Mouse (Mus musculus): ENCODE measurements around the gene Gm20604.
A peak's percentile ranks its signal among the peaks of the same experiment; 100 is the strongest.

Gm20604 gene

DNA sequence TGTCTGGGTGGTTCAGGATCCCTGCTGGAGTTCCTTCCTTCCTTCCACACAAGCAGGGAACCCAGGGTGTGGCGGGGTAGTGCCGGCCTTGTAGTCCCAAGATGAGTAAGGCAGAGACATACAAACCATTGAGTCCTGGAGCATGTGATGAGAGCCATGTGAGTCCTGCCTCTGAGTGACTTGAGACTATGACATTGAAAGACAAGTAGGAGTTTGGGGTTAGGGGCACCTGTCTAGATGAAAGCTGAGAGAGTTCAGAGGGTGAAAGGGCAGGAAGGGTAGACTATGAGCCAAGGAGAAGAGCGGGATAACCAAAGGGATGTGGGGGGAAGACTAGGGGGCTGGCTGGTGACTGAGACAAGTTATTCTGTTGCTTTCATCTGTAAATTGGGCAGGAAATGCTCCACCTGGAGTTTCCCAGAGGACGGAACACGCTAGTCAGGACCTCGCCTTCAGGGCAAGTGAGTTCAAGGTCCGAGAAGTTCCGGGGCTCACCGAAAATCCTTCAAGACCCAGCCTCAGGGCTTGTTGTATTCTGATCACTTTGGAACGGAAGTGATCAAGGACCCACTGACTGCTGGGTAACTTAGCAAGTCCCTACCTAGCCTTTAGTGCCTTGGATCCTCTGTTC is 51.5 kb downstream of the Gm20604 start:
- no peak for DNase-seq (ENCODE audit: inconsistent ontology term)

DNA sequence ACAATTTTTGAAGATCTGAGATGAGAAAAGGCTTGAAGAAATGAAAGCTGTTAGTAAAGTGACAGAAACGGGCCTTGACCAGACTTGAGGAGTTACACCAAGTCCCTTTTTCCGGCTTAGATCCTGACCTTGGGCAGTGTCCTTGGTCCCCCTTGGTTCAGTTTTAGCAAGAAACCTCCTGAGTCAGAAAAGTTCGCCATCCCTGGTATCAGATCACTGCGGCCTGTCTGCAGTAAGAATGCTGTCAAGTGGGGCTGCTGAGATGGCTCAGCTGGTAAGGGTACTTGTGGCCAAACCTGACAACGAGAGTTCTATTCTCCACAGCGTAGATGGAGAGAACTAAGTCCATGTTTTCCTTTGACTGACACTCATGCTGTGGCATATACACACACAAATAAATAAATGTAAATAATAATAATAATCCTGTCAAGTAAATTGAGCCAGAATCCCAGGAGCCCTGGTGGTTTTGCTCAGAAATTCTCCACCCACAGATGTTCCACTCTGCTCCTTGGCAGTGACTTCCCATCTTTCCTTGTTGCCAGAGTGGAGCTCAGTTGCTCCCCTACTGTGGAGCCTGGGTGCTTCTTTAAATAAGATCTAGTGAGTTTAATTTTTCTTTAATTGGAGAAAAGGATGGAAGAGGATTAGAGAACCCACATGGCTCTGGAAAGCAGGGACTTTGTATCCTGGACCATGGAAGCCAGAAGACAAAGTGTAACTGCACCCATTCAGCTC is 52.4 kb downstream of the Gm20604 start:
- DNase-seq (ENCODE audit: inconsistent ontology term) = no peak

DNA sequence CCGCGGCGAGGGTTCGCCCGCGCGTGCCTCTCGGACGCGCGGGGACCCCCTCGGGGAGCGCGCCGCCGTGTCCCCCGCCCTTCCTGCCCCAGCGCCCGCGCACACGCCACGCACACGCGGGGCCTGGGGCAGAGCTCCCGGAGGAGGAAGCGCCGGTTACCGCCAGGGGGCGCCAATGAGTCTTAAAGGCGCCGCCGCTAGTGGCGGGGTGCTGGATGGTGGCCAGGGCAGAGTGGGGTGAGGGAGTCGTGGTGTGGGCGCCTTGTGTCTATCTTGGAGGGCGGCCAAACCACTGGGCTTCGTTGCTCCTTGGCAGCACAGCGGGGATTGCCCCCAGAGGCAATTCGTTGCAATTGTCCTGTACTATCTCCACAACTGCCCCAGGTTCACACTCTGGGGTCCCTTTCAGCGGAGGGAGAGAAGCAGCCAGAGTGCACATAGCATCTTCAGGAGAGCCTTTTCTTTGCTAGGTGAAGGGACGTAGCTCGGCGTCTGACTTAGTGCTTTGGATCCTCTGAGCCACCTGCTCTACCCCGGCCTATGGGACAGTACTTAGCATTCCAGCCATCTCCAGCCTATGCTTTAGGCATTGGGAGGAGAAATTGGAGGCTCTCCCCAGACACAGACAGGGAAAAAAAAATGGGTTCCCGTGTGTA is 53.1 kb downstream of the Gm20604 start:
- peak; percentile 88 for DNase-seq (ENCODE audit: inconsistent ontology term)

DNA sequence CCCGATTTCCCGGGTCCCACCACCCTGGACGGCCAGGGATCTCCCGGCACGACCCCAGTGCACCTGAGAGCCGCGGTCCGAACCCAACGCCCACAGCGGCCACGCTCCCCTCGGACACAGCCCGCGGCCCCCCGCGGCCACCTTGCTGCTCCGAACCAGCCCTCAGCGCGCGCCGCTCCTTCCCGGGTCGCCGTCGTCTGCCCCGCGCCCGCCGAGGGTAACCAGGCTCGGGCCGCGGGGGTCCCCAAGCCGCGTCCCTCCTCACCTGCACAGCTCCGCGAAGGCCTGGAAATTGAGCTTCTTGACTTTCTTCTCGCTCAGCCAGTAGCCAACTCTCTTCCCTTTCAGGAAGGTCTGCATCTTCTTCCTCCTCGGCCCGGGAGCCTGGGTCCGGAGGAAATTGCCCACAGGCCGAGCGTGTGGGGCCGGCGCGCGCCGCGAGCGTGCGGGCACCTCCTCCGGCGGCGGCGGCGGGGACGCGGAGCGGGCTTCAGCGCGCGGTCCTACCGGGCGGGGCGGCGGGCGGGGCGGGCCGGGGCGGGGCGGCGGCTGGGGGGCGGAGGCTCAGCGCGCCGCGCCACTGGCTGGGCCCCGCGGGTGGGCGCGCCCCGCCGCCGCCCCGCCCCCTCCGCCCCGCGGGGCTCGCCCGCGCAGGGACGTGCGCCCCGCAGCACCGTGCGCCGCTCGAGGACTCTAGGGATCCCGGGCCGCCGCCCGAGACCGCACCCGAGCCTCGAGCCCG is 53.8 kb downstream of the Gm20604 start, which contains the start of gene Itpk1:
Gene Itpk1, minus strand, starts transcription at position 474 of the 742 bp plus-strand sequence.
- DNase-seq (ENCODE audit: inconsistent ontology term) = peak; percentile 74

DNA sequence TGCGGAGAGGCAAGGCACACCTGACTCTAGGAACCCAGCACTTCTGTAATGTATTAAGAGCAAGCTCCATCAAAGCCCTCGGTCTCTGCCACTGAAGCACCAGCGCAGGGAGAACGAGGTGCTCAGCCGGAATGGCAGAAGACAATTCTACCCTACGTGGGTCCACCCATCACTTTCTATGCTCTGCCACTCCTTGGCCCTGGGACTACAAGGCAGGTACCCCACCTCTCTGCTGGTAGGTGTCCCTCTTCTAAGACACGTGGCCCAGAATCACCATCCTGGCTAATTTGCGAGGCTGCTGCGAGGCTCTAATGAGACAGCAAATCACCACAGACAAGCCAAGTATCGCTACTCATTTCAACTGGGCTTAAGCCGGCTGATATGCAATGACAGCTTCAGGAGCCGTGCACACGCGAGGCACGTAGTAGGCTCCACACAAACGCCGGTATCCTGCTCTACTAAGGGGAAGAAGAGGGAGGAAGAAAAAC is 54.5 kb downstream of the Gm20604 start:
- no peak for DNase-seq (ENCODE audit: inconsistent ontology term)

DNA sequence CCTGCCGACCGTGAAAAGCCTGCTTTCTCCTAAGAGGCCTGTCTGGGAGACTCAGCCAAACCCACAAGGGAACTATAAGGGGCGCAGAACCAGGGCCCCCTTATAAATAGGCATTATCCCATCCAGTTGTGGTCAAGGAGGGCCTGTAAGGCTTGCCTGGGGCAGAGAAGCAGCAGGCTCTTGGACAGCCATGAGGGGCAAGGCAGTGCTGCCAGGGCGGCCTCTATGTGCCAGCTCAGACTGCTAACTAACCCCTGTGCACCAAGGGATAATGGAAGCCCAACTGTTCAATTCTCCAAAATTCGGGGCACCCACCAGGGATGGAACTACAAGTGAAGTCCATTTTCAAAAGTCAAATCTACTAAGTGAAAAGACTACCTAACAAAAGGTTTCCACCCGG is 55.0 kb downstream of the Gm20604 start:
- peak; percentile 41 for DNase-seq (ENCODE audit: inconsistent ontology term)

DNA sequence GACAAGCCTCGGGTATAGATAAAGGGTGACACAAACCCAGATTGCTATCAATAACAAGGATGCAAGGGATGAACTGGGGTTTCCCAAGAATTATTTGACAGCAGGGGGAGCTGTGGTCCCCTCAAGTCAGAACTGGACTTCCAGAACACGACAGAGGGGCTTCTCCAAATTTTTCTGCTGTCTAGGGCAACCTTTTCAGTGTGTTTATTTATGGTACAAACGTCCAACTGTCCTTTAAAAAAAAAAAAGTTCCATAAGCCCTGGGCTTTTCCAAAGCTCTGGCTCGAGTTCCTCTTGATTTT is 55.4 kb downstream of the Gm20604 start:
- peak; percentile 47 for DNase-seq (ENCODE audit: inconsistent ontology term)

DNA sequence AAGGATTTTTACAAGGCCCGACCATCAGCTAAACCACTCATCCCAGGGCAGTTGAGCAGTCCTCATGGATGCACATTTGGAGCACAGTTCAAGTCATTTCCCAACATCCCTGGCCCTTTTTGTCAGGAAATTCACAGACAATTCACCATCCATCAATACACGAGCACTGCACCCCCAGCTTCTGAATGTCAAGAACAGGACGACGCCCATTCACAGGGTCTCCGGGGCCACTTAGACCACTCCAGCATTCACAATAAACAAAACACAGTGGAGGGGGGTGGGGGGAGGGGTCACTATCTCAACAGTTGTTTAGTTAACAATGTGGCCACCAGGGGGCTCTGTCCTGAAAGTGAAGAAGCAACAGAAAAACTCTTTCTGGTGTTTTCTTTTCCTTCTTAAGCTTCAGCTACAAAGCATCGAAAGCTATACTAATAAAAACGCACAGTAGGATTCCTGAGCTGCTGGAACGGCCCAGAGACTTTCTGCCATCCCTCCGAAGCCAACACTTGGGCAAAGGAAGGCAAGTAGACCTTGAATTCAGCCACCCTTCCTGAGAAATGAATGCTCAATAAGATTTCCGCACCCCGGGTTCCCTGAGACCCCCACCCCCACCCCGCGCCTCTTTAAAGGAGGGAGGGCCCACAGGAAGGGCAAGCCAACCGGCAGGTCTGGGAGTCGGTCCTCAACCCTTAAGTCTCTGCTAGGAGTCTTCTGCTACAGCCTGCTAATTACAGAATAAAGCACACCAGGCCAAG is 55.9 kb downstream of the Gm20604 start:
- peak; percentile 72 for DNase-seq (ENCODE audit: inconsistent ontology term)

DNA sequence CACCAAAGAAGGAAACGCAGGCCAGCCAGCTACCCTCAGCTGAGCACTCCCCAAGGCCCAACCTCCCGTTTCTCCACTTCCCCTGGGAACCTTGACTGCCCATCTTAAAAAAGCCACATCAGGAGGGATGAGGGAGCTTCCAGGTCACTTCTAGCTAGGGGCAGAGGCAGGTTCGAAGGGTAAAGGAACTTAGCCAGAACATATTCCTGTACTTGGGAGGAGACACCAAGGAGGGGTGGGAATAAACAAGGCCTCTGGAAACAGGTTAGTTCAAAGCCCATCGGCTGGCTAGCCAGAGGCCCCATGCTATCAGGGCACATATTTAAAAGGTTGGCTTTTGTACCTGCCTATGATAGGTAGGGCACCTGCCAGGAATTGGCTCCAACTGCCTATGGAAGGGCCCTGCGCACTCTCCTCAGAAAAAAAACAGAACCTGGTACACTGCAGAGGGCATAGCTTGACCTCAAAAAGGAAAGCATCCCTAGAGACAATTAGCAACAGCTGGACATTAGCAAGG is 56.7 kb downstream of the Gm20604 start:
- no peak for DNase-seq (ENCODE audit: inconsistent ontology term)

DNA sequence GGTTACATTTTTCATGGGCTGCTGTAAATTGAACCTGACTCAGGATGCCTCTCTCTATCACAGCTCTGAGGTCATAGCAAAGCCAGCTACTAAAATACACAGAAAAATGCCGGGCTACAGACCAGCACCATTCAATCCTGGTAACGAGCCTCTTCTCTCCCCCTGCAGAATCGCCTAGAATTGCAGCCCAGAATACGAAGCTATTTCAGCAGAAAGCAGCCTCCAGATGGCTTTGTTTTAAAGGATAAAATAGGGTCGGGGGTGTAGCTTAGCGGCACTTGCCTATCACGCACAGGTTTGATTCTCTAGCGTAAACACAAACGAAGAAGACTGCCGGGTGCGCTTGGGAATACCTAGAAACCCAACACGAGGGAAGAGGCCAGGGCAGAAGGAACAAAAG is 58.0 kb downstream of the Gm20604 start:
- DNase-seq (ENCODE audit: inconsistent ontology term) = no peak

DNA sequence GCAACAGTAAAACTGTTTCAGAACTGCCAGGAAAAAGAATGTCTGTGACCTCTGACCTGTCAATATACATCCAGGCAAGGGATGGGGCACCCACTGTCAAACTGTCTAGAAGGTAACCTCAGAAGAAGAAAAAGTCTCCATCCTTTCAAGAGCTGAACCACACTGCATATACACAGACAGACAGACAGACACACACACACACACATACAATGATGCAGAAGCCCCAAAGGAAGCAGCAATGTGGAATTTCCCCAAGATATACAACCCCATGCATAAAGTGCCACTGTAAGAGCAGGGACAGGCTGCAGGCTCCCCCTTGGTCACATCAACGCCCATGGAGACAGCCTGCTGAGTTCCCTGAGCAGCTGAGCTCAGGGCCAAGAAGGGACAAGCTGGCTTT is 59.3 kb downstream of the Gm20604 start:
- DNase-seq (ENCODE audit: inconsistent ontology term) = no peak

DNA sequence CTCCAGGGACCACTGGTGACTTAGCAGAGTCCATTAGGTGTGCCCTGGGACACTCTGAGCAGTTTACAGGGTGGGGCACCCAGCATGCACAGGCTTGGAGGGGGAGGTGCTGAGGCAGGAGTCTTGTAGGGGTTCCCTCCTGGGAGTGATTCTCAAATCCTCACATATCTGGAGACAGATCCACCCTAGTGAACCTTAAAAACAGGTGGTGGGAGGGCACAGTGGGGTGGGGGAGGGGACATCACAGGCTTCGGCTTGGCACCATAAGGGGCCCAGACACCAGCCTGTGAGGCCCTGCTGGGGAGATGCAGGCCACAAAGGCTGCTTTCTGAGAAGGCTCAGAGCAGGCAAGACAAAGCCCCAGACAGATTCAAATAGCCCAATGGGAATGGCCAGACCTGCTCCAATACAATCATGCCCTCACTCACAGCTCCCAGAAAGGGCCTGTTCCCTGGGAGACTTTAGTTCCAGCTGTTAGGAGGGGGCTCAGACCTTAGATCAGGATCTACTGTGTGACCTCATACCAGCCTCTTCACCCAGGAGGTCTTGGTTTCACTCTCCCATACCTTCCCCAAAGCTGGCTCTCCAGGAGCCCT is 60.3 kb downstream of the Gm20604 start:
- no peak for DNase-seq (ENCODE audit: inconsistent ontology term)

DNA sequence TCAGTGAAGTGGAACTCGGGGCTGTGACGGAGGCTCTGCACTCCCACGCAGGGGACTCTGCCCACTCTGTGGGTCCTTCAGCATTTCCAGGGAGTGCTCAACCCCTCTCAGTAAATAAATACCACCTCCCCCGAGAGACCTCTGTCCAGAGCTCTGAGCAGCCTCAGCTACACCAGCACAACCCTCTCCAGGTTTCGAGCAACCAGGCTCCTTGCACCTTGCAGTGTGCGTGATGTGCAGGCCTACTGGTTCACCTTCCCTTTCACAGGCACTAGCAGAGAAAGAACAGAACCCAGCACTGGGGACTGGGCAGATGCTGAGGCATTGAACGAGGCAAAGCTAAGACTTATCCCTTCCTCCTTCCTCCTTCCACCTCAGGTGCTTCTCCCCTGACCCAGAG is 61.1 kb downstream of the Gm20604 start:
- no peak for DNase-seq (ENCODE audit: inconsistent ontology term)

DNA sequence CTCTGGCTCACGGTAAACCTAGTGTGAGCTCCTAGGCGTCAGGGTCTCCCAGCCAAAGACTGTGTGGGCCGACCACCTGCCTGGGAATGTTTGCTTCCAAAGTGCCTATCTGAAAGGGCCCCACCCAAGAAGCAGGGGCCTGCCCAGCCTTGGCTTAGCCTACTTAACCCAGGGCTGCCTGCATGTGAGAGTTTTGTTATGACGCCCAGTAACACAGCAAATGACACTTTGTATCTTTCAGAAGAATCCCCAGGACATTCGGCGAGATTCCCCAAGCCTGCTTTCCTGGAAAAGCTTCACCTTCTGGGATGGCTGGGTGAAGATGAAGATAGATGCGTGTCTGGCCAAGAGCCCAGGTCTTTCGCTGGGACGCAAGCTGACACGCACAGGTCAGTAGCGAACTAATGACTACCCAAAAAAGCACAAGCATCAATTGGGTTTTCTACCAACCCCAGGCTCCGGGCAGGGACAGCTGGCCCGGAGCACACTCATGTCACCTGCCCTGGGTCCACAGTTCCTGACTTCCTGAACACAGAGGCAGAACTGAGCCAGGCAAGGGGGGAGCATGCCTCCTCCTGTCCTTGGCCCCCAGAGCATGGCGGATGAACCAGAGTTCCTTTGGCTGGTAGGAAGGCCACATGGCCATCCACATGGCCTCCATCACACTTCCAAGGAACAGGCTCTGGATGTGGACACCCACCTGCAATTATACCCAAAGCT is 61.7 kb downstream of the Gm20604 start:
- no peak for DNase-seq (ENCODE audit: inconsistent ontology term)

DNA sequence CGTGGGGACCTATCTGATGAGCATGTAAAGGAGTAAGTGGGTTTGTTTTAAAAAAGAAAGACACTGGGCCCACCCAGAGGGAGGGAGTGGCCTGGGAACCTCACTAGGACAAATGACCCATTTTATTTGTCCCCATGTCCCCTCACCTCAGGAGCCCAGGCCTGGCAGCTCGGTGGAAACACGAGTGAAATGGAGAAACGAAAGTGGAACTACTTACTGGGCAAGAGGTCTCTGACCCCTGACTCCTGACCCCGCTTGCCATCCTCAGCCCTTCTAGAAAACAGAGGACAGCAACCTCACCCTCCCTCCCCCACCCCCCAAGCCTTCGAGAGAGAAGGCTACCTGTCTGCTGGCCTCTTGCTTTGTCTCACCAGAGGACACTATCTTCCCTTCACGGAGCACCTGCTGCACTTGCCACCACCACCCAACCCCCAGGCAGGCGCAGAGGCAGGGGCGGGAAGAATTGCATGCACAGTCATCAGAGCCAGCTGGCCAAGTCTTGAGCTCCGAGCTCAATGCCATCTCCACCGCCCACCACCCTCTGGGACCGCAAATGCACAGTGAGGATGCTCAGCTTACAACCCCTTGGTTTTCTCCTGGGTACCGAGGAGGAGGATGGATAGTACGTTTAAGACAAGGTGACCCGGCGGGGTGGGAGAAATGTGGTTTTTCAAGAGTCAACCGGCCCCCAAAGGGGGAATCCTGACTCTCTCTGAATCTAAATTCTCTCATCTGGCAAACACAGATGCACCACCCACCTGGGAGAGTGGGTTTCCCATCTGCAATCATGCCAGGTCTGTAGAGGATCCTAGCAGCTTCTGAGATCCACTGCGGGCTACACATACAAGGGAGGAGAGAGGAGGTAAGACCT is 62.9 kb downstream of the Gm20604 start:
- DNase-seq (ENCODE audit: inconsistent ontology term) = no peak

DNA sequence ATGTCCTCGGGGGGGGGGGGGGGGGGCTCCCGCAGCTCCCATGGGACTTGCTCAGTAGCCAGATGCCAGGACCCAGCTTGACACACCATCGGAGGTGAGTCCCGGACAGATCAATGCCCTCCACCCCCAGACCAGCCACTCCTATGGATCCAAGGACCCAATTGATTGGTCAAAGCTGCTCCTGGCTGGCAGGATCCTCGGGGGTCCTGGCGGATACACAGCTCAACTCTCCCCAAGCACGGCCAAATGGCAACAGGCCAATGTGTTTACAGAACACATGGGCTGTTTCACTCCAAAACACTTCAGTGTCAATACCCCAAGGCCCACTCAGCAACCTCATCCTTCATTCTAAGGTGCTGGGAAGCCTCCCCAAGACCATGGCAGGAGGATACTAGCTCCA is 66.7 kb downstream of the Gm20604 start:
- DNase-seq (ENCODE audit: inconsistent ontology term) = no peak
